Mouse (Mus musculus) forebrain, embryonic 14.5 days (tissue): ENCODE results near the gene Gm17304. TPM values are rescaled to one million over a fixed set of nuclear protein-coding genes. Genes with fewer than 3 reads are reported as not detected.

Experiments used
- polyA plus RNA-seq: library from polyadenylated mRNA; unstranded; fragments of >200 nt; fragmentation: Nextera tagmentation; extraction: Ambion mirVana; gene quantifications from 2 replicates; pipeline ENCODE4 v1.2.1, GENCODE M21; 2014

The Gm17304 gene
- polyA plus RNA-seq, 1 experiment from 2014 or later, result not detected

Other genes starting within 250 kb of the Gm17304 start
- 1.9 and 2.0 TPM in 2 replicates for gene Barhl2, start 150.9 kb upstream of the Gm17304 start, polyA plus RNA-seq
- gene Zfp644, start 88.2 kb downstream of the Gm17304 start, polyA plus RNA-seq, result 106 and 110 TPM in 2 replicates